Mouse (Mus musculus) midbrain, embryonic 10.5 days (tissue): ENCODE results near the gene Vgf. TPM values are rescaled to one million over a fixed set of nuclear protein-coding genes. Genes with fewer than 3 reads are reported as not detected.
A peak's percentile ranks its signal among the peaks of the same experiment; 100 is the strongest.

Experiments
- DNase-seq: peaks from one replicate; pipeline ENCODE4 v3.0.0-alpha.2; 2017; ENCODE audit warnings: low spot score
- H3K27ac ChIP-seq: fragments of 300-500 bp; sonication (generic); replicated peaks from 2 replicates; pipeline ENCODE4 v1.5.1; 2016; ENCODE audit warnings: mild to moderate bottlenecking
- H3K27me3 ChIP-seq: fragments of 300-500 bp; sonication (generic); 2 replicates; pipeline ENCODE4 v1.6.1; 2016; ENCODE audit warnings: low read depth, mild to moderate bottlenecking; ENCODE audit not compliant: poor library complexity, severe bottlenecking
- H3K36me3 ChIP-seq: fragments of 300-500 bp; sonication (generic); 2 replicates; pipeline ENCODE4 v1.6.1; 2016; ENCODE audit warnings: mild to moderate bottlenecking, moderate library complexity
- H3K4me1 ChIP-seq: fragments of 300-500 bp; sonication (generic); 2 replicates; pipeline ENCODE4 v1.6.1; 2016
- H3K4me3 ChIP-seq: fragments of 300-500 bp; sonication (generic); 2 replicates; pipeline ENCODE4 v1.5.1; 2016; ENCODE audit warnings: mild to moderate bottlenecking, moderate library complexity
- H3K9me3 ChIP-seq: fragments of 300-500 bp; sonication (generic); replicated peaks from 2 replicates; pipeline ENCODE4 v1.6.1; 2016; ENCODE audit warnings: mild to moderate bottlenecking
- WGBS: fragments of 180-500 bp; shearing (Covaris S2); methylation state at CpG from one replicate; pipeline ENCODE4 v1.1.7; 2016; 5-methylcytosine and 5-hydroxymethylcytosine counted together
- polyA plus RNA-seq: library from polyadenylated mRNA; unstranded; fragments of >200 nt; fragmentation: Nextera tagmentation; extraction: Ambion mirVana; gene quantifications from 2 replicates; pipeline ENCODE4 v1.2.1, GENCODE M21; 2016

Gene Vgf
- polyA plus RNA-seq, 1 experiment from 2014 or later: 0.39 TPM

DNA sequence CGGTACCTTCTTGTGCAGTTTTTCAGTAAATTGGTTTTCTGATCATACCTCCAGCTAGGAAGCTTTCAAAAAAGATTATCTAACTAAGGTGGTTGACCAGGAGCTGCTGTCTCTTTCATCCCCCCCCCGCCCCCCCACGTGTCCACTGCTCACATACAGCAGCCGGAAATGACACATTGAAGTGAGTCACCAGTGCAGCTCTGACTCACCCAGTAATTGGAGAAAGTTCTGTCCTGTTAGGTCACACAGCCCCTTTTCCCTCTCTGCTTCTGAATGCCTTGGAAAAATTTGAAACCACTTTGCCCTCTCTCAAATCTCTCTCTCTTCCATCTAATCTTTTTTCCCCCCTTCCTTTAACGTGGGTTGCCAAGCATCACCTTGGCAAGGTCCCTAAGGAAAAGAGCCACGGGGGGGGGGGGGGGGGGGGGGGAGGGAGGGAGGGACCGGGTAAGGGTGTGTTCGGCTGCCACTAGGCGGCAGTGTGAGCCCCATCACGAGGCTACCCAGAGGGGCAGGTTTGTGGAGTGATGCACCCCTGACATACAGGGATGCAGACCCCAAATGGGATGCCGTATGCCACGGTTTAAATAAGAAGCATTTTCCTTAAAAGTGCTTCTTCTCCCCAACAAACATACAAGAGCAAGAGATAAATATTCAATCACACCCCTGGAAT, 35.8 kb downstream of the Vgf start:
- H3K27me3 ChIP-seq: no peaks in the 10 kb centered on the region
- no peaks in the 10 kb centered on the region for H3K36me3 ChIP-seq
- 30% methylated on average over 12 of the region's 12 CpGs for WGBS
- no peaks in the 10 kb centered on the region for H3K4me1 ChIP-seq
- no peak overlapping the region for H3K4me3 ChIP-seq
- H3K9me3 ChIP-seq: no peaks in the 10 kb centered on the region
- no peak overlapping the region for H3K27ac ChIP-seq
- DNase-seq: no peak

DNA sequence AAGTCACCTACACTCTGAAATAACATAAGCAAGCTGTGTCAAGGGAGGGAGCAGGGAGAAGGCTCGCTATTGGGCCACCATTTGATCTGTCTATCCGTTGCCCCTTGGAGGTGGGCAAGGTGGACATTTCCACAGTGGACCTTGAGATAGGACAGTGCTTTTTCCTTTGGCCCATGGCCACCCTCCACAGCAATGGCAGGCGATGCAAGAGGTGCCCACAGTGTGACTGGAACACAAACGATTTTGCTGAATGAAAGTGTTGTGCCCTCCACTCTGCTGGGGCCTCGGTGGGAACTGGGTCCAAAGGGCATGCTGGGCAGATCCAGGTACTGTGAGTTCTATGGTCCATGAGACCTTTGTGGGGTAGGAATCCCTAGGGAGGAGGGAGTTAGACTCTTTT, 36.4 kb downstream of the Vgf start:
- WGBS: 90% methylated on average over 5 of the region's 5 CpGs
- H3K4me1 ChIP-seq: no peaks in the 10 kb centered on the region
- no peak for DNase-seq
- H3K36me3 ChIP-seq: no peaks in the 10 kb centered on the region
- H3K27ac ChIP-seq: no peak overlapping the region
- H3K9me3 ChIP-seq: no peaks in the 10 kb centered on the region
- H3K27me3 ChIP-seq: no peaks in the 10 kb centered on the region
- H3K4me3 ChIP-seq: no peak overlapping the region

GRCm38 (mm10) chr5:137065454-137065853, 39.3 kb downstream of the Vgf start:
- WGBS: 75% methylated on average over 6 of the region's 6 CpGs
- Histone ChIP-seq H3K27me3 (no peaks in the 10 kb centered on the region), H3K9me3 (no peaks in the 10 kb centered on the region), H3K36me3 (no peaks in the 10 kb centered on the region), H3K4me3 (no peak overlapping the region), H3K27ac (no peak overlapping the region), H3K4me1 (no peaks in the 10 kb centered on the region)
- no peak for DNase-seq

- DNase-seq: no peak
- H3K4me1 ChIP-seq: no peaks in the 10 kb centered on the region
- H3K27me3 ChIP-seq: no peaks in the 10 kb centered on the region
- H3K9me3 ChIP-seq: no peaks in the 10 kb centered on the region
- WGBS: 81% methylated on average over 8 of the region's 8 CpGs
- no peak overlapping the region for H3K4me3 ChIP-seq
- H3K27ac ChIP-seq: no peak overlapping the region
- H3K36me3 ChIP-seq: no peaks in the 10 kb centered on the region
Observed at GRCm38 (mm10) chr5:137065923-137066322, 39.7 kb downstream of the Vgf start.

DNA sequence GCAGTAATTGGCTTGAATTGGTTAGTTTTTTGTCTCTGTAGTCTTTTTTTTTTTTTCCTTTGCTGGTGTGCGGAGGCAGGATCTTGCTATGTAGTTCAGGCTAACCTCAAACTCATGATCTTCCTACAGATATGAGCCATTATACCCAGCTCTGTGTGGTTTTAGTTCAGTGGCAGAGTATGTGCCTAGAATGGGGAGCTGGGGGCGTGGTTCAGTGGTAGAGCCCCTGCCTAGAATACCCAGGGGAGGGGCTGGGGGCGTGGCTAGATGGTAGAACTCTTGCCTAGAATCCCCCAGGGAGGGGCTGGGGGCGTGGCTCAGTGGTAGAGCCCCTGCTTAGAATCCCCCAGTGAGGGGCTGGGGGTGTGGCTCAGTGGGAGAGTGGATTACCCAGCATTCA, 42.5 kb downstream of the Vgf start:
- WGBS: 74% methylated on average over 4 of the region's 4 CpGs
- no peaks in the 10 kb centered on the region for H3K9me3 ChIP-seq

DNA sequence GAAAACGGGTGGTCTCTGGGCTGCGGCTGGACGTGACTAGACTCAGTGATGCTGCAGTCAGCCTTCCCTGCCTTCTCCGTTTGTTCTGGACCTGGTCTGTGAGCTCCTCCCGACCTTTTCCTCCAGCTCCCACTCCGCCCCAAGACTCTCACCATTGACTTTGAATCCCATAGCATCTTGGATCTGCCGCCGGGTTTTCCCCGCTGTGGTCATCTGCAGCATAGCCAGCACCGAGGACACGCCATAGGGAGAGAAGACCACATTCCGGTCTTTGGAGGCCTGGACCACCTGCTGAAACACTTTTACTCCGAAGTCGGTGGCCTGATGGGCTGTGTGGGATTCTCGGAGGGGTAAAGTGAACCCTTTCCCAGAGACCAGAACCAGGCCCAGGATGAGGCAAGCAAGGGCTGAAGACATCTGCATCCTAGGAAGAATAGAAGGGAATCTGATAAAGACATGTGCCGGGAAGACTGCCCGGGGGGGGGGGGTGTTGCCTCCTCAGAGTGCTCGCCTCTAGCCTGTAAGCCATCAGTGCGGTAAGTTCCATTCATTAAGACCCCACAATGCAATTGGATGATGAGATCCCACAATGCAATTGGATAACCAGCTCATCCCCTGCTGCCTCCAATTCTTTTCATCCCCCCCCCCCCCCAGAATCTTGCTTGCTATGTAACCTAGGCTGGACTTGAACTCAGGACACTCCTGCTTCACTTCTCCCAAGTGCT, 44.9 kb downstream of the Vgf start:
- Histone ChIP-seq H3K9me3 (no peaks in the 10 kb centered on the region), H3K27ac (no peak overlapping the region), H3K36me3 (no peaks in the 10 kb centered on the region), H3K4me1 (peaks cover 26% of the 10 kb centered on the region), H3K4me3 (no peak overlapping the region), H3K27me3 (no peaks in the 10 kb centered on the region; the same call in 1 of the 2 replicates)
- 86% methylated on average over 19 of the region's 19 CpGs for whole genome bisulfite sequencing
- DNase-seq: no peak

More for the DNA sequence above, 42.5 kb downstream of the Vgf start:
- H3K4me3 ChIP-seq: no peak overlapping the region
- no peak overlapping the region for H3K27ac ChIP-seq
- DNase-seq: no peak
- no peaks in the 10 kb centered on the region for H3K36me3 ChIP-seq
- peaks cover 12% of the 10 kb centered on the region for H3K4me1 ChIP-seq
- H3K27me3 ChIP-seq: no peaks in the 10 kb centered on the region; the same call in 1 of the 2 replicates

GRCm38 (mm10) chr5:137072079-137072960, 46.1 kb downstream of the Vgf start, which contains the start of gene Serpine1:
TSS of gene Serpine1 (minus strand) at chr5:137072268.
- Histone ChIP-seq H3K27ac (peak within 1 kb of the TSS; percentile 69), H3K4me1 (peaks cover 33% of the 10 kb centered on the region), H3K9me3 (no peaks in the 10 kb centered on the region), H3K36me3 (no peaks in the 10 kb centered on the region), H3K4me3 (peak within 1 kb of the TSS; percentile 45), H3K27me3 (no peaks in the 10 kb centered on the region; the same call in 1 of the 2 replicates)
- 22% methylated on average over 23 of the region's 23 CpGs for WGBS
- peak; percentile 62 for DNase-seq

GRCm38 (mm10) chr5:137073141-137073540, 46.9 kb downstream of the Vgf start:
- 95% methylated on average over 8 of the region's 8 CpGs for WGBS

DNA sequence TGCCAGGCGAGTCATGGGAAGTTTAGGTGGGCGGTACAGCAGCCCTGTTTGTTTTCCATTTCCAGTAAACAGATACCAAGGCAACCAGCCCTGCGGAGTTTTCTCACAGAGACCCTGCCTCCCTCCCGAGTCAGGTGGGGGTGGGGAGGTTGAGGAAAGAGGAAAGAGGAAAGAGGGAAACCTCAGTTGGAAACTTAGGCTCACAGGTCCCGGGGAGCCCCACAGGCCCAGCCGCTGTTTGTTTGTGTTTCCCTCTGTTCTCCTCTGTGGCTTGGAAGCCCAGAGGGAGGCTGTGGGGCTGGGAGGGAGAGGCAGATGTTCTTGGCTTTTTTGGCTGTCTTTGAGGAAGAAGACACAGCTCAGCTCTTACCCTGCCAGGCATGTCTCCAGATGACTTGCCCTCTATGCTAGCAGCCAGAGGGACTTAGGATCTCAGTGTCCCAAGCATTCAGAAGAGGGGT, 48.0 kb downstream of the Vgf start:
- 33% methylated on average over 6 of the region's 6 CpGs for WGBS
- Histone ChIP-seq H3K9me3 (no peaks in the 10 kb centered on the region), H3K4me3 (no peak overlapping the region), H3K4me1 (peaks cover 33% of the 10 kb centered on the region), H3K27ac (peak overlapping the region; percentile 34; the same call in 1 of the 2 replicates), H3K27me3 (no peaks in the 10 kb centered on the region; the same call in 1 of the 2 replicates), H3K36me3 (no peaks in the 10 kb centered on the region)
- DNase-seq: no peak

More at GRCm38 (mm10) chr5:137073141-137073540, 46.9 kb downstream of the Vgf start:
- H3K27ac ChIP-seq: no peak overlapping the region
- no peaks in the 10 kb centered on the region for H3K9me3 ChIP-seq
- H3K27me3 ChIP-seq: no peaks in the 10 kb centered on the region; the same call in 1 of the 2 replicates
- H3K4me3 ChIP-seq: no peak overlapping the region
- peaks cover 33% of the 10 kb centered on the region for H3K4me1 ChIP-seq
- no peaks in the 10 kb centered on the region for H3K36me3 ChIP-seq
- no peak for DNase-seq

GRCm38 (mm10) chr5:137075726-137076125, 49.5 kb downstream of the Vgf start:
- Histone ChIP-seq H3K27ac (no peak overlapping the region), H3K9me3 (no peaks in the 10 kb centered on the region)
- 68% methylated on average over 6 of the region's 6 CpGs for WGBS

GRCm38 (mm10) chr5:137076191-137076930, 50.2 kb downstream of the Vgf start:
- peaks cover 35% of the 10 kb centered on the region for H3K4me1 ChIP-seq
- WGBS: 43% methylated on average over 12 of the region's 12 CpGs
- DNase-seq: peak; percentile 19
- H3K27ac ChIP-seq: 0 out of 2 replicates have a peak overlapping the region, but pooled peaks have one; percentile 42
- no peaks in the 10 kb centered on the region for H3K36me3 ChIP-seq
- no peaks in the 10 kb centered on the region for H3K9me3 ChIP-seq
- H3K27me3 ChIP-seq: no peaks in the 10 kb centered on the region; the same call in 1 of the 2 replicates
- H3K4me3 ChIP-seq: no peak overlapping the region

More at GRCm38 (mm10) chr5:137075726-137076125, 49.5 kb downstream of the Vgf start:
- no peak for DNase-seq
- Histone ChIP-seq H3K4me3 (no peak overlapping the region), H3K27me3 (no peaks in the 10 kb centered on the region; the same call in 1 of the 2 replicates), H3K4me1 (peaks cover 34% of the 10 kb centered on the region), H3K36me3 (no peaks in the 10 kb centered on the region)

GRCm38 (mm10) chr5:137077187-137077586, 51.0 kb downstream of the Vgf start:
- Histone ChIP-seq H3K27me3 (no peaks in the 10 kb centered on the region; the same call in 1 of the 2 replicates), H3K4me1 (peaks cover 30% of the 10 kb centered on the region), H3K9me3 (no peaks in the 10 kb centered on the region), H3K4me3 (no peak overlapping the region), H3K36me3 (no peaks in the 10 kb centered on the region), H3K27ac (no peak overlapping the region)
- DNase-seq: no peak
- WGBS: 92% methylated on average over 7 of the region's 7 CpGs
